Mouse (Mus musculus) cerebellum, postnatal 14 days (tissue): ENCODE data around the gene Tenm2.
A peak's percentile ranks its signal among the peaks of the same experiment; 100 is the strongest.

Source experiments
- DNase-seq, 2 experiments: peaks; one replicate each; pipeline ENCODE4 v3.0.0; 2021; ENCODE audit warnings: mixed read lengths in 2 of 2

The Tenm2 gene

GRCm38 (mm10) chr11:37076989-37077598 is 158.7 kb downstream of the Tenm2 start:
- DNase-seq, result no peak

GRCm38 (mm10) chr11:37075349-37075748 is 160.4 kb downstream of the Tenm2 start:
- no peak for DNase-seq

DNA sequence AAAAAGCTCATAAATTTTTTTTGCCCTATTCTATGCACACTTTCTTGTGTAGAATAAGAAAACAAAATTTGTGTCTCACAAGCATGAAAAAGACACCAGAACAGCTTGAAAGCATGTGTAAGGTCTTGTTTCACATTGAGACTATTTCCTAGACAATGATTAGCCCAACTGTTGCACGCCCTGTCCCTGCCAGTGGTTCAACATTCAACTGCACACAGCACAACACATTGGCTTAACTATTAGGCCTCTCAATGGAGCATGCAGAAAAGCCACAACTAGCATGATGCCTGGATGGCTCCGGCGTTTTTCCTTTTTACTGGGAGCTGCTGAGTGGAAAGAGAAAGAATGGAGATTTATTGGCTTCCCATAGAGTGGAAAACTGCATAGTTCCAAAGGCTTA is 170.3 kb downstream of the Tenm2 start:
- DNase-seq, result no peak

GRCm38 (mm10) chr11:37046671-37047070 is 189.1 kb downstream of the Tenm2 start:
- DNase-seq, result peak; percentile 26 to 58

GRCm38 (mm10) chr11:37041259-37041658 is 194.5 kb downstream of the Tenm2 start:
- no peak for DNase-seq

DNA sequence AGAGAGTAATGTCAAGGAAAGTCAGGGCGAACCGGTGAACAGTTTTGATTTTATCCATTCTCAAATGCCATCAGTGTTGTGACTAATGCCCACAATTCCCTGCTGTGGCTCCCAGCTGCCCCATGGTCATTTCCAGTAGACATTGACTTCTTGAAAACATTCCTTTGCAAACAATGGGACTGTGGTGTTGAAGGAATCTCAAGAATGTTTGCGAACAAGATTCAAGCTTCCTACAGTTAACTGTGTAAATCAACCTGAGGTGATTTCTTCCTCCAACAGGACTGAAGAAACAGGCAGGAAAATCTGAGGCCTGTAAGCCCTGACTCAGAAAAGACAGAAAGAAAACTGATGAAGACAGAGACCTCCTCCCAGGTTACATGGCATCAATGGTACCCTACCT is 196.5 kb downstream of the Tenm2 start:
- DNase-seq, result no peak

GRCm38 (mm10) chr11:37031305-37032055 is 204.3 kb downstream of the Tenm2 start:
- no peak for DNase-seq

GRCm38 (mm10) chr11:37011900-37012299 is 223.9 kb downstream of the Tenm2 start:
- no peak for DNase-seq

- no peak for DNase-seq
Measured at GRCm38 (mm10) chr11:37009243-37009642, 226.5 kb downstream of the Tenm2 start.

DNA sequence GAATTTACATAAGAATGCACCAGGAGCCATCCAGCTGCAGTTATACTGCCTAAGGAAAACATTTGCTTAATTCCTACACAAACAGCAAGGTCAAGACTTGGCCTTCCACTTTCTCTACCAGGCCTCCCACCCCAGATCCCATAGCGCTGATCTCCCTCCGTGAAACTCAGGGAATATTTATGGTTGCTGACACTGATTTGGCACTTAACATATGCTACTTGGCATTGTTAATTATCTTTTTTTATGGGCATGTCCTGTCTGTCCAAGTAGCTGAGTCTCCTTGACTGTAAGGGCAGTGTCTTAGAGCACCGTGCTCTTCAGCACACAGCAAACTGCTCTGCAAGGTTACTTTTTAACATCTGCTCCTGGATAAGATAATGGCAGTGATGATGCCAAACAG is 238.1 kb downstream of the Tenm2 start:
- no peak for DNase-seq

DNA sequence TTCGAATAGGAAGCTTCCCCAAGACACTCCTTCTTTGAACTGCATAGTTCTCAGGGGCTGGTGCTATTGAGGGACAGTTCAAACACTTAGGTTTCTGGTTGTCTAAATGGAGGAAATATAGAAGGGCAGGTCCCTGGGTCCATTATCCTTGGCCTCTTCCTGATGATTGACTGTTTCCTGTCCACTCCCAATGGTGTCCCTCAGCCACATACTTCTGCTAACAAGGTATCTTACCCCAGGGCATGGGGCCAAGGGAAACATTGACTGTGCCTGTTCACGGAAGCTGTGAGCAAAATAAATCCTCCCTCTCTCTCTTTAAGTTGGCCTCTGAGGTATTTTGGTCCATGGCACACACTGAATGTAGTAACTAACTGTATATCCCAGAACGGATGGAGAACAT is 244.9 kb downstream of the Tenm2 start:
- DNase-seq, result peak in 1 of 2 experiments; percentile 9

DNA sequence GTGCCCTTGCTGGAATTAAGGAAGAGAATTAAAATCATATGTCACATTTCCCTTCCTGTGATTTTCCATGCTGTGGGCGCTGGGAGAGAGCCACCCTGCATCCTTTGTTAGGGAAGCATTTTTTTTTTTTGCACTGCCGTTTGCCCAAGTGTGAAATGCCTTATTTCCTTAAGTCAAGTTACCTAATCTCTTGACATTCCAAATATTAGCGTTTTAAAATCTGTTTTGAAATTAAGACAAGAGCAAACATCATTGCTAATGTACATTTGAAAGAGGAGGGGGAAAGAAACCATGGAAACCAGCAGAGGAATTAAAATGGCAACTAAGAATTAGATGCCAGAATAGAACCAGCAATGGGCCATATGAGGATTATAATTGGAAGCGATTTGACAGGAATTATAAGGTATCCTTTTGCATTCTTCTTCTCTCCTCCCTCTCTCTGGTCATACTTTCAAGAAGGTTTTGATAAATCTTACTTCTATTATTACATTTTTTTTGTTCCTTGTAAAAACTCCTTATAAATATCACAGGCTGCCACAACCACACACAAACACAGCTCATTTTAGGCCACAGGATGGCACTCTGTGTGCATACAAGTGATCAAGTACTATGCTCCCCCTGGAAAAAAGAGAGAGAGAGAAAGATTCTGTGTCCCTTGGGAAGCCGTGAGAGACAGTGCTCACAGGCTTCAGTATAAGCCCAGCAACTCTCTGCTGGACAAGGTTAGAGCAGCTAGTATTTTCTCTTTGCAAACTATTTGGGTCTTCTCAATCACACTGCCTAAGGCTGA is 246.8 kb downstream of the Tenm2 start:
- DNase-seq, result peak; percentile 61 to 68

DNA sequence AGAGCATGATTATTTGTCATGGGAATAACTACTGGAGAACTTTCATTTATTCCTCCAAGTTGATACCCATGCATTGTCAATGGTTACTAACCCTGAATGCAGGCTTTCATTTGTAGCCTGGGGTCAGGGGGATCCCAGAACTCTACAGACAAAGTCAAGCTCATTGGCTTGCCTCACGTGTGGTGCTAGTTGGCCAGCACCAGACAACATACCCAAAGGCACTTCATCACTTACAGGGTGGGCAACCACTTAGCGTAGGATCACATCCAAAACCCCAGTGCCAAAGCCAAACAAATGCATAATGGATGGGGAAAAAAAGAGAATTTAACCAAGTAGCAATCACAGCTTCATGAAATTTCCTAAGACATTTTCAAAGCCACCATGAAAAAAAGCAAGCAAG is 261.6 kb downstream of the Tenm2 start:
- DNase-seq, result no peak

- no peak for DNase-seq
Measured at GRCm38 (mm10) chr11:36958102-36958501, 277.7 kb downstream of the Tenm2 start.

DNA sequence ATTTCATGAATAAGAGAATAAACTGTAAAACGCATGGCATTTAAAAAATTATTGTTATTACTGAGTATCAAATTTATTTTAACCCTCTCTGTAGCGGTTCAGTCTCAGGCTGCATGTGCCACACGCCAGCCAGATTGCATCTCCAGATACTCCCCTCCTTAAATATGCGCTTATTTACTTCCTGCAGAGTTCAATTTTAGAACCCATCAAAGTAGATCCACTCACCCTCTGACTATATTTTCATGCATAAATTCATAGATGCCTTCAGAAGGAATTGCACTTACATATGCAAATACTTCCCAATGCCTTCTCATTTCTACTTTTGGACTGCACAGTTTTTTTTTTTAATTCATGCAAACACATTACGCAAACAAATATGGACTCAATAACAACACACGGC is 294.3 kb downstream of the Tenm2 start:
- DNase-seq, result no peak

DNA sequence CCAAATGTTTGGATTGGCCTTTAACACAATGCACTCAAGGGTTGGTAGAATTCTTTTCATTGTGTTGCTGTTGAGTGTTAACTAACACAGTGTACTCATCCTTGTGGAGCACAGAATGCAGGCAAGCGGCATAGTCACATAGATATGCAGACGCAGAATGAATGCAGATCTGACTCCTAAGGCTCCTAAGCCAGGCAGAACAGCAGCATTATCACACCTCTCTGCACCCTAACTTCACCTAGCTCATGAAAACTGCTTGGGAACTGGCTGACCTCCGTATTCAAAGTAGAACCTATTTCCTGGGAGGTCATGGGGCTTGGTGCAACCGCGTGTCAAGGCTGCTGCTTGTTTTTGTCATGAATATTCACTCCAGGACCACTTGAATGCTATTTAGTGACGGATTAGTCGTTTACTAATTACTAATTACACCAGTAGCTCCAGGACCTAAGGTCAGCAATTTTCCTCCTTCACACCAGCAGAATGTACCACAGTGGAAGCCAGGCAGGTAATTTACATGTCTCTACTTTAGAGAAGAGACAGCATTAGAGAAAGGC is 295.1 kb downstream of the Tenm2 start:
- no peak for DNase-seq

DNA sequence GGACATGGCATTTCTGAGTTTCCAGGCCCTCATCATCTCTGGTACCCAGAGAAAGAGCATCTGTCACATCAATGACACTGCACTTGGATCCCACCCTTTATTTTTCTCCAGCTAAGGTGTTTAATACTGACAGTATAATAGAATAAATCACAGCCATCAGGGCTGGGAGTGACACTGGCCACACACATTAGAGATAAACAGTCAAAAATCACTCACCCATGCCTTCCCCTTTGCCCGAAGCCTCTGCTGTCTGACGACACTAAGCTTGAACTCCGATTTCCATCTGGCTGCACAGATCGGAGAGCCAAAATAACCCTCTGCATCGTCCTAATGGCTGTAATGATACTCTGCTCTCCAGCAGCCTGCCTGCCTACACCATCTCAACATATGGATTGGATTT is 305.9 kb downstream of the Tenm2 start:
- DNase-seq, result no peak

GRCm38 (mm10) chr11:36926705-36927406 is 308.9 kb downstream of the Tenm2 start:
- DNase-seq, result no peak

GRCm38 (mm10) chr11:36919301-36919700 is 316.5 kb downstream of the Tenm2 start:
- DNase-seq, result no peak

DNA sequence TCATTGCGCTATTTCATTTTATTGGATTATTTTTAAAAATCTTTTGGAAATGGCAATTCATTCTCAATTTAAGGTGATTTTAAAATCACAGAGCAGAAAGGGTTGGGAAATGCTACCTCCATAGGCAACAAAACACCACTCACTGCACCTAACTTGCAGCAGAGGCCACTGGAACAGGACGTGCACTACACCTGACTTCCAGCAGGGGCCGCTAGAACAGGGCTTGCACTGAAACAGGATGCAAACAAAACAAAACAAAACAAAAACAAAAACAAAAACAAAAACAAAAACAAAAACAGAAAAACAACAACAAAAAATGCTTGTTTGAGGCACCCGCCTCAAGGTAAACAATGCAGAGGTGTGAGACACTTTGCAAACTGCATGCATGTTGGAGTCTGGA is 324.4 kb downstream of the Tenm2 start:
- DNase-seq, result peak; percentile 22 to 53

GRCm38 (mm10) chr11:36909036-36909435 is 326.7 kb downstream of the Tenm2 start:
- no peak for DNase-seq

DNA sequence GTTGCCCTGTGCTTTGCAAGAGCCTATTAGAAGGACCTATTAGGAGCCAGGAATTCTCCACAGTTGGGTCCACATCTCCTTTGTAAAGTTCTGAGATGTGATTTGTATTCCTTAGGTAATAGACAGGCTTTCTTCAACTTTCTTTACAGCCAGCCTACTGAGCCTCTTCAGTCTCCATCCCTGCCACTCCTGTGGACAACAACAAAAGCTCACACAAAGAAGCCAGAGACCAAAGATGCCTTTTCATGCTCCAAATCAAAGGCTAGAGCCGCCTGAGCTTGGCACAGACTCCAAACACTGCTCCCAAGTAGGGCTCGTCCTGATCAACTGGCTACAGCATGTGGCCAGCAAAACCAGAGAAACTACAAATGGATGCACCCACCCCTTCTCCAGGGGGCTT is 333.5 kb downstream of the Tenm2 start:
- DNase-seq, result no peak

GRCm38 (mm10) chr11:36893061-36893460 is 342.7 kb downstream of the Tenm2 start:
- DNase-seq, result peak; percentile 88 to 92
